Mouse (Mus musculus): ENCODE results near the gene Pigs.

- TF ChIP-seq CTCF (IDR thresholded peaks at IDR 0.05; ENCODE audit: extremely low read depth, insufficient read depth, low read length) (no peak), POLR2A (IDR thresholded peaks at IDR 0.05; ENCODE audit: extremely low read depth, insufficient read depth, low read length) (no peak)
These were observed 57.6 kb downstream of the Pigs start for GRCm38 (mm10) chr11:78385776-78386175.

Data from cortical plate, adult 2 months (tissue).